Mouse (Mus musculus) layer of hippocampus, adult 8-10 months (tissue): ENCODE results near the gene Cdkl4. TPM values are rescaled to one million over a fixed set of nuclear protein-coding genes. Genes with fewer than 3 reads are reported as not detected.

Experiments used
- DNase-seq, 2 experiments: peaks; one replicate each; pipeline ENCODE4 v3.0.0; 2022; ENCODE audit warnings: low spot score in 2 of 2
- total RNA-seq, 4 experiments: library from RNA; stranded (reverse); gene quantifications; 2 replicates each; pipeline ENCODE4 v1.2.4; 2022

Cdkl4 gene
- total RNA-seq, 4 experiments from 2014 or later: 15.4 to 20.6 (median 16.9) TPM

GRCm38 (mm10) chr17:80480031-80480854, 97.4 kb downstream of the Cdkl4 start, which contains the start of gene Sos1:
Gene Sos1, minus strand, starts transcription at chr17:80480453.
- peak; percentile 89 to 94 for DNase-seq

GRCm38 (mm10) chr17:80479295-80480030, 98.2 kb downstream of the Cdkl4 start:
- DNase-seq: peak; percentile 43 to 48

GRCm38 (mm10) chr17:80477679-80478078, 99.9 kb downstream of the Cdkl4 start:
- no peak for DNase-seq

- DNase-seq: no peak
Measured at GRCm38 (mm10) chr17:80476496-80476895, 101.1 kb downstream of the Cdkl4 start.

Other genes starting within 250 kb of the Cdkl4 start
- 1 to 10 TPM in 2 of 4 experiments, not detected in 2; 2.1 to 2.6 TPM for gene Gm10190, start 204.3 kb downstream of the Cdkl4 start, total RNA-seq
- gene Sos1, start 97.4 kb downstream of the Cdkl4 start, total RNA-seq: 10 to 100 TPM; 32.0 to 39.6 (median 37.8) TPM
- 10 to 100 TPM; 78.0 to 94.1 (median 85.5) TPM for gene Map4k3, start 150.7 kb upstream of the Cdkl4 start, total RNA-seq